Mouse (Mus musculus) bone marrow, adult 2 months (tissue): ENCODE results near the gene Elmsan1. TPM values are rescaled to one million over a fixed set of nuclear protein-coding genes. Genes with fewer than 3 reads are reported as not detected.

ENCODE experiments used
- H3K27ac ChIP-seq: fragments of 200-500 bp; 2 replicates; pipeline ENCODE4 v1.5.1; 2012; ENCODE audit warnings: low read depth, mild to moderate bottlenecking, control low read depth, inconsistent platforms, low read length; ENCODE audit not compliant: control insufficient read depth, poor library complexity, insufficient read depth
- H3K4me1 ChIP-seq: fragments of 200-500 bp; 2 replicates; pipeline ENCODE4 v1.6.1; 2011; ENCODE audit warnings: low read length; ENCODE audit not compliant: control insufficient read depth, insufficient read depth
- H3K4me3 ChIP-seq: fragments of 200-500 bp; replicated peaks from 2 replicates; pipeline ENCODE3; 2011; ENCODE audit warnings: mild to moderate bottlenecking, low read depth, low read length, control low read depth; ENCODE audit not compliant: control insufficient read depth
- CTCF ChIP-seq: fragments of 200-500 bp; IDR thresholded peaks from 2 replicates; pipeline ENCODE4 v1.5.1; 2011; ENCODE audit warnings: low read length, control low read depth; ENCODE audit not compliant: control insufficient read depth, insufficient read depth
- POLR2A ChIP-seq: fragments of 200-500 bp; IDR thresholded peaks from 2 replicates; pipeline ENCODE4 v1.6.1; 2011; ENCODE audit warnings: low read depth, mild to moderate bottlenecking, control low read depth, low read length, borderline replicate concordance; ENCODE audit not compliant: control insufficient read depth
- WGBS: fragments of 180-500 bp; shearing (Covaris S2); methylation state at CpG from one replicate; pipeline ENCODE4 v1.1.7; 2018; 5-methylcytosine and 5-hydroxymethylcytosine counted together
- polyA plus RNA-seq: library from polyadenylated mRNA; stranded (reverse); fragments of >200 nt; gene quantifications from 2 replicates; pipeline ENCODE4 v1.2.4, GENCODE M21; 2011; ENCODE audit warnings: low replicate concordance; ENCODE audit not compliant: missing spikeins, insufficient read depth, insufficient read length

Elmsan1 gene
- polyA plus RNA-seq, 1 experiment = 20.0 TPM

GRCm38 (mm10) chr12:84219121-84219561 lies 460 bp upstream of the Elmsan1 start:
- Histone ChIP-seq H3K27ac (peak overlapping the region; percentile 95), H3K4me1 (peaks cover 1% of the 10 kb centered on the region; the same call in 1 of the 2 replicates), H3K4me3 (peak overlapping the region; percentile 89)
- TF ChIP-seq POLR2A (no peak), CTCF (no peak)
- WGBS = 4% methylated on average over 14 of the region's 14 CpGs

- 2% methylated on average over 21 of the region's 21 CpGs for WGBS
- H3K4me1 ChIP-seq = peaks cover 1% of the 10 kb centered on the region; the same call in 1 of the 2 replicates
- peak overlapping the region; percentile 89 for H3K4me3 ChIP-seq
- peak overlapping the region; percentile 95 for H3K27ac ChIP-seq
- TF ChIP-seq POLR2A (no peak), CTCF (no peak)
Observed at GRCm38 (mm10) chr12:84217508-84218131, 1.1 kb downstream of the Elmsan1 start.

GRCm38 (mm10) chr12:84217111-84217507 lies 1.6 kb downstream of the Elmsan1 start:
- Histone ChIP-seq H3K4me3 (peak overlapping the region; percentile 89), H3K27ac (peak overlapping the region; percentile 95; the same call in 1 of the 2 replicates), H3K4me1 (peaks cover 1% of the 10 kb centered on the region; the same call in 1 of the 2 replicates)
- TF ChIP-seq POLR2A (no peak), CTCF (no peak)
- 29% methylated on average over 4 of the region's 4 CpGs for WGBS

- H3K27ac ChIP-seq = no peak overlapping the region
- WGBS = 89% methylated on average over 11 of the region's 11 CpGs
- no peak for TF ChIP-seq CTCF
- TF ChIP-seq POLR2A = no peak
- peaks cover 1% of the 10 kb centered on the region; the same call in 1 of the 2 replicates for H3K4me1 ChIP-seq
- no peak overlapping the region for H3K4me3 ChIP-seq
Observed at GRCm38 (mm10) chr12:84215758-84216440, 2.8 kb downstream of the Elmsan1 start.

GRCm38 (mm10) chr12:84214495-84215175 lies 4.0 kb downstream of the Elmsan1 start:
- Histone ChIP-seq H3K4me1 (peaks cover 3% of the 10 kb centered on the region; the same call in 1 of the 2 replicates), H3K4me3 (no peak overlapping the region), H3K27ac (no peak overlapping the region)
- TF ChIP-seq POLR2A (no peak), CTCF (no peak)
- 90% methylated on average over 14 of the region's 14 CpGs for WGBS

- TF ChIP-seq POLR2A = no peak
- no peak for TF ChIP-seq CTCF
- H3K27ac ChIP-seq = no peak overlapping the region
- no peak overlapping the region for H3K4me3 ChIP-seq
- H3K4me1 ChIP-seq = peaks cover 10% of the 10 kb centered on the region; the same call in 1 of the 2 replicates
- 87% methylated on average over 4 of the region's 4 CpGs for WGBS
Observed at GRCm38 (mm10) chr12:84212297-84212696, 6.4 kb downstream of the Elmsan1 start.

- H3K27ac ChIP-seq = no peak overlapping the region
- no peak overlapping the region for H3K4me3 ChIP-seq
- H3K4me1 ChIP-seq = peaks cover 17% of the 10 kb centered on the region
- no peak for TF ChIP-seq CTCF
- TF ChIP-seq POLR2A = no peak
- 89% methylated on average over 9 of the region's 9 CpGs for WGBS
Observed at GRCm38 (mm10) chr12:84211021-84211538, 7.6 kb downstream of the Elmsan1 start.

- Histone ChIP-seq H3K4me1 (peaks cover 21% of the 10 kb centered on the region), H3K27ac (no peak overlapping the region), H3K4me3 (no peak overlapping the region)
- WGBS = 88% methylated on average over 11 of the region's 11 CpGs
- TF ChIP-seq POLR2A (no peak), CTCF (no peak)
Observed at GRCm38 (mm10) chr12:84210288-84210687, 8.4 kb downstream of the Elmsan1 start.
